Mouse (Mus musculus) neural tube, embryonic 12.5 days (tissue): ENCODE results near the gene Elf2. TPM values are rescaled to one million over a fixed set of nuclear protein-coding genes. Genes with fewer than 3 reads are reported as not detected.

Experiments
- ATAC-seq: fragments of 200-750 bp; cut with Nextera tagmentation; 2 replicates; pipeline ENCODE4 v1.8.0; 2017; ENCODE audit warnings: low read depth, mild to moderate bottlenecking, moderate TSS enrichment, moderate library complexity; ENCODE audit not compliant: low FRiP score
- H3K27ac ChIP-seq: fragments of 300-500 bp; sonication (generic); 2 replicates; pipeline ENCODE4 v1.5.1; 2016
- H3K27me3 ChIP-seq: fragments of 300-500 bp; sonication (generic); replicated peaks from 2 replicates; pipeline ENCODE4 v1.6.1; 2016; ENCODE audit warnings: mild to moderate bottlenecking
- H3K36me3 ChIP-seq: fragments of 300-500 bp; sonication (generic); 2 replicates; pipeline ENCODE4 v1.6.1; 2016; ENCODE audit warnings: mild to moderate bottlenecking
- H3K4me1 ChIP-seq: fragments of 300-500 bp; sonication (generic); 2 replicates; pipeline ENCODE4 v1.6.1; 2016
- H3K4me2 ChIP-seq: fragments of 300-500 bp; sonication (generic); replicated peaks from 2 replicates; pipeline ENCODE4 v1.6.1; 2016; ENCODE audit warnings: mild to moderate bottlenecking
- H3K4me3 ChIP-seq: fragments of 300-500 bp; sonication (generic); 2 replicates; pipeline ENCODE4 v1.5.1; 2016
- H3K9ac ChIP-seq: fragments of 300-500 bp; sonication (generic); 2 replicates; pipeline ENCODE4 v1.6.1; 2016; ENCODE audit warnings: mild to moderate bottlenecking
- H3K9me3 ChIP-seq: fragments of 300-500 bp; sonication (generic); 2 replicates; pipeline ENCODE4 v1.6.1; 2016; ENCODE audit warnings: mild to moderate bottlenecking
- WGBS: fragments of 180-500 bp; shearing (Covaris S2); methylation state at CpG from one replicate; pipeline ENCODE4 v1.1.7; 2016; 5-methylcytosine and 5-hydroxymethylcytosine counted together
- polyA plus RNA-seq: library from polyadenylated mRNA; unstranded; fragments of >200 nt; fragmentation: Nextera tagmentation; extraction: Ambion mirVana; gene quantifications from 2 replicates; pipeline ENCODE4 v1.2.1, GENCODE M21; 2016

The Elf2 gene
- polyA plus RNA-seq, 1 experiment from 2014 or later, result 41.2 TPM

DNA sequence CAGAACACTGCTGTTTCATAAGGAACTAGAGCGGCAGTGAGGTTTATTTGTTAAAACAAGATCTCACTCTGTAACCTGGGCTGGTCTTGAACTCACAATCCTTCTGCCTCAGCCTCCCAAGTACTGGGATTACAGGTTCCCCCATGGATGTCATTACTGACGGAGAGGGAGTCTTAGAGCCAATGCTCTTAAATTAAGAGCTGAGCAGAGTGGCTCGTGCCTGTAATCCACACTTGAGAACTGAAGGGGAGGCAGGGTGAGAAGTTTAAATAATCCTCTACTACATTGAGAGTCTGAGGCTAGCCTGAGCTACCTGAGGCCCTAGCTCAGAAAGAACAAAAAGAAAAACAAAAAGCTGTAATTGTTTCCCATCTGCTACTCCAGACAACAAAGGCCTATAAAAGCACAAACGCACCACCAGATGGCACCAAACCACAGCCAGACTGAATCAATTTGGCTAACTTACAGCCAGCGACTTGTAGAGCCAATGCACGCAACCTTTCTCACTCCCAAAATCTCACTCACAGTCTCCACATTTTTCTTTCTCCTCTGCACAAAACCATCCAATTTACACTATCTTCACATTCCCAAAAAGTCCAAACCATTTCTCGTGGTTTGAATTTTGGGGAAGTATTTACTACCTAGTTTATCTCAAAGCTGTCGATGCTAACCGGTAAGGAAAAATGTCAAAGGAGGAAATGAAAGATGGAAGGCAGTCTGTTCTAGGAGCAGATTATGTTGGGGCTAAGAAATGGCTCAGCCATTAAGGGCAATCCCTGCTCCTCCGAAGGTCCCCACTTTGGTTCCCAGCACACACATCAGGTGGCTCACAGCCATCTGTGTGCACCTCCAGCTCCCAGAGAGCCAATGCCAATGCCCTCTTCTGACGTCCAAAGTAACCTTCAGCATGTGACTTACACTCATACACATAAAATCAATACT lies 51.3 kb downstream of the Elf2 start:
- H3K4me1 ChIP-seq, result no peaks in the 10 kb centered on the region
- peak; percentile 84 for ATAC-seq
- H3K36me3 ChIP-seq, result peaks cover 14% of the 10 kb centered on the region
- no peak overlapping the region; the same call in 1 of the 2 replicates for H3K27ac ChIP-seq
- no peaks in the 10 kb centered on the region for H3K27me3 ChIP-seq
- 55% methylated on average over 11 of the region's 11 CpGs for WGBS
- H3K4me3 ChIP-seq, result no peak overlapping the region
- H3K9me3 ChIP-seq, result no peaks in the 10 kb centered on the region
- no peak overlapping the region for H3K4me2 ChIP-seq
- H3K9ac ChIP-seq, result no peak overlapping the region

DNA sequence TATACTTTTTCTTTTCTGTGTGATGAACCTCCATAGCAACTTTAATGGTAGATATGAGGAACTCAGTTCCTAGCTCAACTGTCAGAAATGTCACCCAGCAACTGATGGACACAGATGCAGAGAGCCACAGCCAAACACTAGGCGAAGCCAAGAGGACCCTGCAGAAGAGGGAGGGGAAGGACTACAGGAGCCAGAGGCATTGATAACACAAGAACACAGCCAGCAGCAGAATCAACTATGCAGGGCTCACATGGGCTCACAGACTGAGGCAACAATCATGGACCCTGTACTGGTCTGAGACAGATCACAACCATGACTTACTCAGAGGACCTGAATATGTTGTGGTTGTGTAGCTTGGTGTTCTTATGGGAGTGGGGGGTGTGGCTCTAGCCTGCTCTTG lies 56.1 kb downstream of the Elf2 start:
- Histone ChIP-seq H3K4me3 (no peak overlapping the region), H3K9ac (no peak overlapping the region), H3K27me3 (no peaks in the 10 kb centered on the region), H3K4me2 (no peak overlapping the region), H3K9me3 (no peaks in the 10 kb centered on the region), H3K4me1 (no peaks in the 10 kb centered on the region), H3K36me3 (peaks cover 3% of the 10 kb centered on the region; the same call in 1 of the 2 replicates), H3K27ac (no peak overlapping the region)
- 68% methylated on average over 1 of the region's 1 CpGs for WGBS
- no peak for ATAC-seq

DNA sequence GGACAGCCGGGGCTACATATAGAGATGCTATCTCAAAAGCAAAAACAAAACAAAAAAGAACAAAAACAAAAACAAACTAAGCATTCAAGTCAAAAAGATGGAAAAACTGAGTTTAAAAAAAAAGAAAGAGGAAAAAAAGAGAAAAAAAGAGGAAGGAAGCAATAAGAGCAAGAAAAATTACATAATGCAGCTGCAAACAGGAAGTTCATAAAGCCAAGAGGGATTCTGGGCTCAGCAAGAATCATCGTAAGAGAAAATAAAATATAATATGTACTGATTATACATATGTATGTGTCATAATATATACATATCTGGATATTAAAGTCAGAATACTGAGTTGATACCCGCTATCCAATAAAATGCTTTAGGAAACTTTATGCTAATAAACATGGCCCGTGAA lies 58.7 kb downstream of the Elf2 start:
- H3K4me3 ChIP-seq, result no peak overlapping the region
- peaks cover 3% of the 10 kb centered on the region; the same call in 1 of the 2 replicates for H3K36me3 ChIP-seq
- H3K27me3 ChIP-seq, result no peaks in the 10 kb centered on the region
- WGBS, result 95% methylated on average over 4 of the region's 4 CpGs
- no peaks in the 10 kb centered on the region for H3K9me3 ChIP-seq
- no peaks in the 10 kb centered on the region for H3K4me1 ChIP-seq
- no peak overlapping the region for H3K9ac ChIP-seq
- ATAC-seq, result no peak
- no peak overlapping the region for H3K27ac ChIP-seq
- H3K4me2 ChIP-seq, result no peak overlapping the region

DNA sequence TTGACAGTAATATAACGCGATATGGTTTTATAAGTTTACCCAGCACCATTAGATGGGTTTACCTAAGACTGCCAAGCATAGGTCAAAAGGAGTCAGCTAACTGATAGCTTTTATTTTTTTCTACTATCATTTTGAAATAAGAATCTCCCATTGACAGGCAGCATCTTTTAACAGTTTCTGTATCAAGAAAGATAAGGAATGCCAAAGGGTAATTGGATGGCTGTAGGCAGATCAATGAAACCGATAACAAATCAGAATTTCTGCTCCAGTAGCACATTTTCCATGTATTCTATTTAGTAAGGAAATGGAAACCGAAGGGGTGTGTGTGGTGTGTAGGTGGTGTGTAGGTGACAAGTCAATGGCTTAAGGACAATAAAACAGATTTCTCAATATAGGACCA lies 62.0 kb downstream of the Elf2 start:
- no peaks in the 10 kb centered on the region for H3K27me3 ChIP-seq
- 78% methylated on average over 4 of the region's 4 CpGs for WGBS
- H3K36me3 ChIP-seq, result no peaks in the 10 kb centered on the region
- no peak overlapping the region for H3K4me2 ChIP-seq
- no peaks in the 10 kb centered on the region for H3K4me1 ChIP-seq
- no peak overlapping the region for H3K27ac ChIP-seq
- no peaks in the 10 kb centered on the region for H3K9me3 ChIP-seq
- no peak overlapping the region for H3K4me3 ChIP-seq
- no peak overlapping the region for H3K9ac ChIP-seq
- ATAC-seq, result no peak

DNA sequence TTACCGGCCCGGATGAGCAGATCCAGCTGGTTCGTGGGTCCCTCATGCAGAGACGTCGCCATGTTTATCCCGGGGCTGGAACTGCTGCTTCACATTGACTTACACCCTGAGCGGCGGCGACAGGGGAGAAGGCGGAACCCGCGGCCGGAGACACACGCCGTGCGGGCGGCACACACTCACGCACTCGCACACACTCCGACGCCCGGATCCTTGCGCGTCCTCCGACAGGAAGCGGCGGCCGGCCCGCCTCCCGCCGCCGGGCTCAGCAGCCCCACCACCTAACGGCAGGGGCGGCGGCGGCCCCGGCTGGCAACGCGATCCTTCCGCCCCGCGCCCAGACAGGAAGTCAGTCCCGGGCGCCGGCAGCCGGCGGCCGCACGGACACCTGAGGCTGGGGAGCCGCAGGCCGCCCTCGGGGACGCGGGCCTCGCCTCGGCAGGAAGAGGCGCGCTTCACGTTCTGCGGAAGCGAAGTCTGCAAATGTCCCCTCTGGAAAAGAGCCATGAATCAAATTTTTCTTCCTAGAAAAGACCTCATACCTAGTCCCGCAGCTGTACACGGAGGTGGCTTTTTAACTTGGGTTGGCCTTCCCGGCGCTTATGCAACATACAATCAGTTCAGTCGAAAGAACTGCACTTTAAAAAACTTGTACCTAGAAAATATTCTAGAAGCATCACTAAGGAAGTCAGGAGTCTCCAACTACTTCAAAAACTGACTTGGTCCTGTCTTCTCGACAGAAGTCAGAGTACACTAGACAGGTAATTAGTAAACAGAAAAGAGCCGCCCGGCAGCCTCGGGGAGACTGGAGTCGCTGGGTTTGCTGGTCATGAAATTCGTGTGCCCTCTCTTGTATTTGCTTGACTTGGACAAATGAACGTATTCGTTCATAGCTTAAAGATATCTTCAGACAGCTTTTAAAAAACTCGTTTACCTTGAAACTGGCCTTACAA lies 63.0 kb downstream of the Elf2 start:
- H3K27ac ChIP-seq, result peak overlapping the region; percentile 92
- H3K27me3 ChIP-seq, result no peaks in the 10 kb centered on the region
- peak overlapping the region; percentile 87 for H3K9ac ChIP-seq
- ATAC-seq, result peak; percentile 61
- H3K4me1 ChIP-seq, result no peaks in the 10 kb centered on the region
- under 1% methylated on average over 75 of the region's 75 CpGs for WGBS
- H3K4me2 ChIP-seq, result peak overlapping the region; percentile 80
- no peaks in the 10 kb centered on the region for H3K9me3 ChIP-seq
- peak overlapping the region; percentile 98 for H3K4me3 ChIP-seq
- H3K36me3 ChIP-seq, result no peaks in the 10 kb centered on the region

DNA sequence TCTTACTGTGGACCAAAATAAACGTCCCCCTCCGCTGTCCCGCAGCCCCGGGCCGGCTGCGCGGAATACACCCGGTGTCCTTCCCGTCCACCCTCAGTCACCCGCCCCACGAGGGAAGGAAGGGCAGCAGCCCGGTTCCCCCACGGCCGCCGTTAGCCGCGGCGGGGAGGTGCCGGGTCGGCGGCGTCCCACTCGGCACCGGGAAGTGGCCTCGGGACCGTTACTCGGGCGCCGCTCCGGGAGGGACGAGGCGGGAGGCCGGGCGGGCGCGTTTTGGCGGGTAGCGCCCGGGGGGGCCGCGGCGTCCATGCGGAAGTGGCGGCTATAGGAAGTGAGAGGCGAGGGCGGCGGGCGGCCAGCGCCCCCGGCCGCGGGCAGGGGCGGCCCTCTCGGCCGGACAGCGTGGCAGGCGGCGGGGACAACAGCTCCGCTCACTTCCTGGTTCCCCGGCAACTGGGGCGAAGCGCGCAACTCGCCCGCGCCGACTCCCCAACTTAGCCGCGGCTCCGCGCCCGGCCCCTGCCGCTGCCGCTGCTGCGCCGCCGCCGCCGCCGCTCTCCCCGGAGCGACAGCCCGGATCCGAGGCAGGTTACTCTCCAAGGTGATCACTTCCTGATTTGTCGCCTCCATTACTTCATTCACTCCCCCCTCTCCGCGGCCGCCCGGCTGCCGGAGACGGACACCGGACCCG lies 63.9 kb downstream of the Elf2 start:
- peak overlapping the region; percentile 80 for H3K4me2 ChIP-seq
- no peaks in the 10 kb centered on the region for H3K4me1 ChIP-seq
- peak overlapping the region; percentile 98 for H3K4me3 ChIP-seq
- peak; percentile 59 for ATAC-seq
- peak overlapping the region; percentile 87 for H3K9ac ChIP-seq
- H3K36me3 ChIP-seq, result no peaks in the 10 kb centered on the region
- H3K27me3 ChIP-seq, result no peaks in the 10 kb centered on the region
- under 1% methylated on average over 81 of the region's 93 CpGs for WGBS
- H3K27ac ChIP-seq, result peak overlapping the region; percentile 92
- H3K9me3 ChIP-seq, result no peaks in the 10 kb centered on the region

DNA sequence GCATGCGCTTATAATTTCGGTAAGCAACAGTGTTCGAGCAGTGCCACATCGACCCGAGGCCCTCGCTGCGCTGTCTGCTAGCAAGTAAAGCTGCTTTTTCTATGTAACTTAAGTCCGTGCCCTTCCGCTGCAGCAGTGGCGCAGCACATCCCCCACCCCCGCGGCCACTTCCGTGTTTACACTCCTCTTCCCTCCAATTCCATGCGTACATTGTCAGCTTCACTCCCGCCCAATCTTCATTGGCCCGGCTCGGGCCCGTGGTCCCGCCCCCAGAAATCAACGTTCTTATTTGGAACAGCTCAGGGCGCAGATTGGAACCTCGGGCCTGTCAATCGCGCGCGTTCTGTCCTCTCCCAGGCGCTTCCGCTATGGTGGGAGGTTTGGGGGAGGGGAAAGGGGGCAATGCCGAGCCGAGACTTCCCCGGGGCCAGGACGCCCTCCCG lies 64.5 kb downstream of the Elf2 start:
- Histone ChIP-seq H3K27ac (peak overlapping the region; percentile 92; the same call in 1 of the 2 replicates), H3K4me1 (no peaks in the 10 kb centered on the region), H3K36me3 (no peaks in the 10 kb centered on the region), H3K9me3 (no peaks in the 10 kb centered on the region), H3K9ac (peak overlapping the region; percentile 87), H3K27me3 (no peaks in the 10 kb centered on the region), H3K4me2 (peak overlapping the region; percentile 80), H3K4me3 (peak overlapping the region; percentile 98)
- under 1% methylated on average over 33 of the region's 33 CpGs for WGBS
- peak; percentile 97 for ATAC-seq

DNA sequence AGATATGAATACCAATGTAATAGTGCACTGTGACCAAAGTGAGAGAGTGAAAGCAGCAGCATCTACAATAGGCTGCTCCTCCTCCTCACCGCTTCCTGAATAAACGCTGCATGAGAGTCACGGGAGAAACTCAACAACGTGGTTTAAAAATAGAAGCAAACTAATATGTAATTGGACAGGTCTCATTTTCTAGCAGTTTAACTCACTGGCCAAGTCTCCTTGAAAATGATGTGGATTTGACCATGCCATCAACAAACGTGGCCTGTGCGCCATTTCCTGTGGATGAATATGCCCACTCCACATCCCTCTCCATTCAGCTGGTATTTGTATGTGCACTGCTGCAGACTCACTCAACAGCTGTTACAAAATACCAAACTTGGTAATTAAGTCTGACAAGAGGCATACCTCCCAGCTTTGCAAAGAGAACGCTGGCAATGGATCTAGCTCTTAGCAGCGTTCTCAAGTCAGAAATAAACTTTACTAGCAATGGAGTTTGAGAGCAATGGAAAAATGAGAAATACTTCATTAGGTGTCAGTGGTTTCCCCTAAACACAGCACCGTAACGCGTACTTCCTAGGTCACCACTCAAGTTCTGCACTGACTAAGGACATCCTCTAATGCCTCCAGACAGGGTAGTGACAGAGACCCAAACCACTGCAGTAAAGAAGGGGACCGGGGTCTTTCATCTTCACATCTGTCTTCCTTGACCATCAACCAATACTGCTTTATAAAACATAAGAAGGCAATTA lies 70.2 kb downstream of the Elf2 start:
- H3K9ac ChIP-seq, result no peak overlapping the region
- no peaks in the 10 kb centered on the region for H3K9me3 ChIP-seq
- no peak overlapping the region for H3K4me2 ChIP-seq
- no peaks in the 10 kb centered on the region for H3K27me3 ChIP-seq
- H3K36me3 ChIP-seq, result peaks cover 7% of the 10 kb centered on the region
- no peaks in the 10 kb centered on the region; the same call in 1 of the 2 replicates for H3K4me1 ChIP-seq
- H3K27ac ChIP-seq, result no peak overlapping the region
- ATAC-seq, result no peak
- 92% methylated on average over 12 of the region's 12 CpGs for WGBS
- no peak overlapping the region for H3K4me3 ChIP-seq

DNA sequence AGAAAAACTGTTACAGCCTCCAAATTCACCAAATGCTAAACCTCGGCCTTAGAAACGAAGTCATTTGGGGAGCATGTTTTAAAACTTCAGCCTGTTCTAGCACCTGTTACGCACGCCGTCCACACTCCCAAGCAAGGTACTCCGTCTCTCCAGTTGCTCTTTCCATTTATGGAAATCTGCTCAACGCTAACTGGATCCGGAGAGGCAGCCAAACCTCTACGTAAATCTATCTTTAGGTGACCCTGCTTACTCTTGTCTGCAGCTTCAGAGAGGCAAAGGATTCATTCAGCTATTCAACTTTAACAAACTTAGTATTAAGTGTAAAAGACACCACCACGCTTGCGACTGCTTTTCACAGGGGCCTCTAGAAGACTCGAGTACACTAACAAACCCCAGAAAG lies 72.0 kb downstream of the Elf2 start:
- H3K27ac ChIP-seq, result no peak overlapping the region
- no peak for ATAC-seq
- H3K4me1 ChIP-seq, result no peaks in the 10 kb centered on the region; the same call in 1 of the 2 replicates
- no peak overlapping the region for H3K4me3 ChIP-seq
- H3K9me3 ChIP-seq, result no peaks in the 10 kb centered on the region
- WGBS, result 89% methylated on average over 12 of the region's 12 CpGs
- H3K9ac ChIP-seq, result no peak overlapping the region
- H3K27me3 ChIP-seq, result no peaks in the 10 kb centered on the region
- peaks cover 25% of the 10 kb centered on the region for H3K36me3 ChIP-seq
- H3K4me2 ChIP-seq, result no peak overlapping the region

DNA sequence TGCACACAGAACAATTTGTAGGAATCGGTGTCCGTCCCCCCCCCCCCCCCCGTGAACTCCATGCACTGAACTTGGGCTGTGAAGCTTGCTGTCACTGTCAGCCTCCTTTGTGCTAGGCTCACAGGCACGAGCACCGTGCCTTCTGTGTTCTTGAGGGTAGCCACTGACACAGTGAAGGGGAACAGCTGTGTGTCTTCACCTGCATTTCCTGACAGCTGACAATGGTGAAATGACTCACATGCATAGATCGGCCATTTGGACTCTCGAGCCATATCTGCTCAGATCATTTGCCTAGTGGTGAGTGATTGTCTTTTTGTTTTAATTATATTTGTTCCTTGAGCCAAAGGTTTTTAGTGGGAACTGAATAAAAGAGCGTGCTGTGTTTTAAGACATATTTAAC lies 77.5 kb downstream of the Elf2 start:
- WGBS, result 93% methylated on average over 8 of the region's 8 CpGs
- Histone ChIP-seq H3K4me1 (no peaks in the 10 kb centered on the region), H3K9me3 (no peaks in the 10 kb centered on the region), H3K36me3 (peaks cover 67% of the 10 kb centered on the region), H3K27me3 (no peaks in the 10 kb centered on the region), H3K4me2 (no peak overlapping the region), H3K4me3 (no peak overlapping the region), H3K9ac (no peak overlapping the region), H3K27ac (no peak overlapping the region)
- ATAC-seq, result no peak

DNA sequence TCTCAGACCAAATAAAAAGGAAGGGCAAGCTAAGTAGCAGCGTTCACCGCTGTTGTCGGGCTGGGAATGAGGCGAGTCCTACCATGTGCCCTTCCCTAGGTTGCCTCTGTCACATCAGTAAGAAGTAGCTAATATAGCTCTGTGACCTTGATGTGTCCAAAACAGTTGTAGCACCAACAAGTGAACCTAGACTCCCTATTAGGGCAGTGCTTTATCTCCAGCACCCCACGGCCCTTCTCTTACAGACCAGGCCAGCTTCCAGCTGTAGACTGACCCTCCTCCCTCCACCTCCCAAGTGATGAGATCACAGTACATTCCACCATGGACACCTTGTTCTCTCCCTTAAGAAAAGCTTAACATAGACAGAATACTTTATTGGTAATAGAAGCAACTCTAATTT lies 82.4 kb downstream of the Elf2 start:
- Histone ChIP-seq H3K4me2 (no peak overlapping the region), H3K9ac (no peak overlapping the region), H3K27me3 (no peaks in the 10 kb centered on the region), H3K4me1 (no peaks in the 10 kb centered on the region), H3K4me3 (no peak overlapping the region), H3K9me3 (no peaks in the 10 kb centered on the region), H3K27ac (no peak overlapping the region), H3K36me3 (peaks cover 80% of the 10 kb centered on the region)
- 95% methylated on average over 5 of the region's 5 CpGs for WGBS
- no peak for ATAC-seq
